Mouse (Mus musculus): ENCODE data around the gene Lef1. TPM values are rescaled to one million over a fixed set of nuclear protein-coding genes. Genes with fewer than 3 reads are reported as not detected.

Lef1 gene
- polyA plus RNA-seq, 1 experiment from 2014 or later: 3.5 TPM

GRCm38 (mm10) chr3:131212200-131212599, 101.9 kb downstream of the Lef1 start:
- in situ Hi-C loops (cut with MboI; ENCODE audit: low pct_unique_long_range_greater_than_20kb): no loop called here
- TF ChIP-seq CTCF (IDR thresholded peaks at IDR 0.05): no peak
- CTCF ChIA-PET: interaction anchor here (1.0 kb wide), 1 partner anchor 26 kb away, joined by 3 read pairs; no protein-coding TSS in a partner anchor
- H3K27me3 ChIP-seq: no peaks in the 10 kb centered on the region
- no peak for DNase-seq (ENCODE audit: low read depth, low spot score)
- POLR2A ChIA-PET: no interaction called here
- ATAC-seq: no peak

DNA sequence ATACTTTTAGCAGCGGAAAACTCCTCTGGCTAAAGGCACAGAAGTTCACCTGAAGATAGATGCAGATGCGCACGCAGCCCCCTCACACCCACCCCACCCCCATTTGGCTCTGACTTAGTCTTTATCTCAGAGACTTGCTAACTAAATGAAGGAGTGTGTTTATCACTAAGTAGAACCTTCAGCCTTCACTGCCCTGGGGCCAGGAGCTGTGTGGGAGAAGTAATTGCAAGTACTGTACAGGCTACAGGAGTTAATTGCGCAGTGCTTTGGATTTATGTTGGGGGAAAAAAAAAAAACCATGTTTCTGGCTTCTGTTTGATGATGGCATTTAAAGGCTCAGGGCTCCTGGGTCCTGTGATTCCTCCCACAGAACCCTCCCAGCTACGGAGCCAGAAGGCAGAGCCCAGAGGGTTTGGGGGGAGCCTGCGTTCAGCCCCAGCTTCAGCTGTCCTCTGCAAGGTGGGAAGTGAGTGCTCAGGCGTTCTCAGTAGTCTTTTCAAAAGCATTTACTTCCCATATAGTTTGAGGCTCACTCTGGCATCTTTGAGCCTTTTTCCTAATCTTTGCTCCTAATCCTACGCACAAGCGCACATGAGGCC, 103.9 kb downstream of the Lef1 start:
- DNase-seq (ENCODE audit: low read depth, low spot score): no peak
- ChIA-PET CTCF (interaction anchor here (0.8 to 1.8 kb wide), 10 partner anchors 11 to 399 kb away, joined by 3 to 5 read pairs (median 4); no protein-coding TSS in a partner anchor), POLR2A (no interaction called here)
- H3K27me3 ChIP-seq: no peaks in the 10 kb centered on the region
- no peak for ATAC-seq
- no peak for TF ChIP-seq CTCF (IDR thresholded peaks at IDR 0.05)
- in situ Hi-C loops (cut with MboI; ENCODE audit: low pct_unique_long_range_greater_than_20kb): no loop called here

- ChIA-PET POLR2A (no interaction called here), CTCF (interaction anchor here (0.8 to 1.8 kb wide), 13 partner anchors 9 to 399 kb away, joined by 3 to 5 read pairs (median 4); no protein-coding TSS in a partner anchor)
- in situ Hi-C loops (cut with MboI; ENCODE audit: low pct_unique_long_range_greater_than_20kb): no loop called here
- ATAC-seq (peak; percentile 53), DNase-seq (ENCODE audit: low read depth, low spot score) (no peak)
- H3K27me3 ChIP-seq: no peaks in the 10 kb centered on the region
- TF ChIP-seq CTCF (IDR thresholded peaks at IDR 0.05): no peak
These were observed 104.6 kb downstream of the Lef1 start for GRCm38 (mm10) chr3:131214841-131215240.

- no peaks in the 10 kb centered on the region for H3K27me3 ChIP-seq
- no peak for TF ChIP-seq CTCF (IDR thresholded peaks at IDR 0.05)
- in situ Hi-C loops (cut with MboI; ENCODE audit: low pct_unique_long_range_greater_than_20kb): no loop called here
- DNase-seq (ENCODE audit: low read depth, low spot score) (no peak), ATAC-seq (no peak)
- POLR2A ChIA-PET: no interaction called here
- CTCF ChIA-PET: interaction anchor here (1.0 to 1.4 kb wide), 4 partner anchors 9 to 19 kb away, joined by 3 to 6 read pairs (median 4); no protein-coding TSS in a partner anchor
These were observed 108.5 kb downstream of the Lef1 start for GRCm38 (mm10) chr3:131218636-131219390.

GRCm38 (mm10) chr3:131228083-131228482, 117.8 kb downstream of the Lef1 start:
- POLR2A ChIA-PET: no interaction called here
- DNase-seq (ENCODE audit: low read depth, low spot score): no peak
- CTCF ChIA-PET: interaction anchor here (1.0 to 2.3 kb wide), 5 partner anchors 9 to 467 kb away, joined by 3 to 6 read pairs (median 4); no protein-coding TSS in a partner anchor
- no peak for TF ChIP-seq CTCF (IDR thresholded peaks at IDR 0.05)
- no peaks in the 10 kb centered on the region for H3K27me3 ChIP-seq
- in situ Hi-C loops (cut with MboI; ENCODE audit: low pct_unique_long_range_greater_than_20kb): no loop called here
- ATAC-seq: no peak

DNA sequence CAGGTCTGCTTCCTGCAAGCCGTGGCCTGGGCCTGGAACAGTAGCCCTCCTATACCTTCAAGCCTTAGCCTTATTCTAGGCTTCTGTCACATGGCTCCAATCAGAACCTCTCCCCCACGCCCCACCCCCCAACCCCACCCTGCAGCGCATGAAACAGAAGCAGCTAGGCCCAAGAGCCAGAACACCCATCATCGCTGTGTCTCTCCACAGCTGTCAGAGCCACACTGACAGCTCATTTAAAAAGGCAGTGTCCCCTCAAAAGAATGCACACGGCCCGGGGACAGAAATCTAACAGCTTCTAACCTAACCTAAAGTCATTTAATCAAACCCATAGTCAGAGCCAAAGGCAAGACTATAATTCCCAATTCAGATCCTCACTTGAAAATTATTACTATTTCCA, 126.8 kb downstream of the Lef1 start:
- DNase-seq (ENCODE audit: low read depth, low spot score) (no peak), ATAC-seq (no peak)
- in situ Hi-C loops (cut with MboI; ENCODE audit: low pct_unique_long_range_greater_than_20kb): loop anchor here (5.0 to 10.0 kb wide), 2 partner anchors 425 to 472 kb away; no protein-coding TSS in a partner anchor
- ChIA-PET CTCF (interaction anchor here (0.6 to 5.4 kb wide), 20 partner anchors 9 to 526 kb away, joined by 3 to 44 read pairs (median 4); no protein-coding TSS in a partner anchor), POLR2A (interaction anchor here (0.7 kb wide), 1 partner anchor 419 kb away, joined by 4 read pairs; no protein-coding TSS in a partner anchor)
- H3K27me3 ChIP-seq: no peaks in the 10 kb centered on the region
- no peak for TF ChIP-seq CTCF (IDR thresholded peaks at IDR 0.05)

DNA sequence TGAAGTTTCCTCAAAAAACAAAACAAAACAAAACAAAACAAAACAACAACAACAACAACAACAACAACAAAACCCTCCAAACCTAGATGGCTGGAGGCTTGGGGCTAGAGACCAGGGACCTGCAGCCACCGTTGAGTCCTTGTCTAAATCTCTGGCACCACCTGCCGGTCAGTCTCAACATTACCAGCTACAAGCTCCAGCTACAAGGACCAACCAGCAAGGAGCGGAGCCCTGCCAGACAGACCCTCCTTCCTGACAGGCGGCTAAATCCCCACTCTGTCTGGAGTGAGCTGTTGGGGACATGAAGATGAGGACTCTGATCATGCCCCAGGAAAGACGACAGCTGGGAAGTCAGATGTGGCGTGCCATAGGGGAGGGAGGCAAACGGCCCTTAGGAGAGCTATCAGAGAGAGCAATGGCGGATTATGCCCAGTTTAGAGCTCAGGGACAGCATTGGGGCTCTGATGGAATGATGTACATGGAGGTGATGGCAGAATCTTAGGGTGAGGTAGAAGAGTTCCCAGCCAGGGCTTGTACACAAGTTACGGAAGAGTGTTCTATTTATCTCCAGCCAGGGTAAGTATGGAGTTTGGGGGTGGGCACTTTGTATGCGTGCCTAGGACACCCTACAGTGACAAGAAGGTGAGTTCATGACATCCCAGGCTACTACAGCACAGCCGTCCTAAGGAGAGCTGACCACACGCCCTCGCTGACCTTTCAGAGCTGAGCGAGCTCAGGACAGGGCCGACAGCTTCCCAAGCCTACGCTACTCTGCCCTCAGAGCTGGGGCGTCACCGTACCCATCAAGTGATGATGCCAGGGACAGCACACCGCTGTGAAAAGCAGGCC, 127.7 kb downstream of the Lef1 start:
- CTCF ChIA-PET: interaction anchor here (0.6 to 5.4 kb wide), 32 partner anchors 8 to 527 kb away, joined by 3 to 44 read pairs (median 4); no protein-coding TSS in a partner anchor
- POLR2A ChIA-PET: no interaction called here
- DNase-seq (ENCODE audit: low read depth, low spot score): peak; percentile 33
- H3K27me3 ChIP-seq: no peaks in the 10 kb centered on the region
- in situ Hi-C loops (cut with MboI; ENCODE audit: low pct_unique_long_range_greater_than_20kb): loop anchor here (5.0 to 10.0 kb wide), 2 partner anchors 426 to 473 kb away; no protein-coding TSS in a partner anchor
- peak; percentile 88 for ATAC-seq
- TF ChIP-seq CTCF (IDR thresholded peaks at IDR 0.05): no peak

- ATAC-seq (peak; percentile 63), DNase-seq (ENCODE audit: low read depth, low spot score) (peak; percentile 49)
- in situ Hi-C loops (cut with MboI; ENCODE audit: low pct_unique_long_range_greater_than_20kb): loop anchor here (5.0 kb wide), 1 partner anchor 534 kb away; no protein-coding TSS in a partner anchor
- ChIA-PET CTCF (interaction anchor here (1.0 to 2.7 kb wide), 10 partner anchors 8 to 536 kb away, joined by 3 to 17 read pairs (median 4); partner anchors contain the start of gene Ostc), POLR2A (no interaction called here)
- no peak for TF ChIP-seq CTCF (IDR thresholded peaks at IDR 0.05)
- no peaks in the 10 kb centered on the region for H3K27me3 ChIP-seq
These were observed 135.7 kb downstream of the Lef1 start for GRCm38 (mm10) chr3:131245766-131246578.

DNA sequence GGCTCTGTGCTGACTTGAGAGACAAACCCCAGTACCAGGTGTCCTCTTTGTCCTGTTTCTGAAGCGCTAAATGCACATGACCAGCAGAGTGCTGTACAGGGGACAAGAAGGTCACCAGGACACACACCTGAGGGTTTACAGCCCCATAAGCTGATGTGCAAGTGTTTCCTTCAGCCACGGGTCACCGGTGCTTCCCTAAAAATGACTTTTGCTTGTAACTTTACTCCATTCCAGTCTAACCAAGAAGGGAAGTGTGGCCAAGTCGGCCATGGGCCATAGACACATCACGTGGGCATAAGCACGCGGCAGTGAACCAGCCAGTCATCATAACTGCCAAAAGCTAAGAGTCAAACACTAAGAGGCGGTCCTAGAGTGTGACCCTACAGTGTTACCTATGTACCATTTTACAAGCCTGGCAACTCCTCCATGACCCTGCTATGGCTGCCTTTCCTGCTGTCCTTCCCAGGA, 136.3 kb downstream of the Lef1 start:
- ATAC-seq (no peak), DNase-seq (ENCODE audit: low read depth, low spot score) (no peak)
- ChIA-PET POLR2A (no interaction called here), CTCF (interaction anchor here (1.1 to 2.7 kb wide), 8 partner anchors 9 to 537 kb away, joined by 3 to 17 read pairs (median 5); partner anchors contain the start of gene Ostc)
- no peak for TF ChIP-seq CTCF (IDR thresholded peaks at IDR 0.05)
- in situ Hi-C loops (cut with MboI; ENCODE audit: low pct_unique_long_range_greater_than_20kb): loop anchor here (5.0 kb wide), 1 partner anchor 534 kb away; no protein-coding TSS in a partner anchor
- no peaks in the 10 kb centered on the region for H3K27me3 ChIP-seq
